Mouse (Mus musculus): ENCODE results near the gene Sec14l3. TPM values are rescaled to one million over a fixed set of nuclear protein-coding genes. Genes with fewer than 3 reads are reported as not detected.
"Not testable (repeated sequence)": the region's sequence is repeated elsewhere in the genome, so short reads cannot be mapped to it uniquely, and the experiment has no call there.

The Sec14l3 gene
- polyA plus RNA-seq, 1 experiment from 2014 or later = not detected

DNA sequence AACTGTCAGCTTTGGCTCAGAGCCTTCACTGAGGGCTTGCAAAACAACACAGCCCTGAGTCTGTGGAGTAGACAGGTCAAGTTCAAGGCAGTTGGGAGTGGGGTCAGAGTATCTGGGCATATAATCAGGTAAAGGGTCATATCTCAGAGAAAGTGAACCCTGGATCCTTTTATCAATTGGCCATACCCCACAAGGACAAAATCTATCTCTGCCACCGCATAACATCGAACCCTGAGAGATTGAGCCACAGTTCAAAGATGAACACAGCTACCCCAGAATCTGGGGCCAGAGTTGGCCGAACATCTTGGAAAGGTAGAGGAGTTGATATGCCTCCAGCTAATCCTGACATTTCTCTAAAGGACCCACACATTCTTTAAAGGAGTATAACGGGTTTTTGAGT, 47.4 kb downstream of the Sec14l3 start:
- 88% methylated on average over 4 of the region's 4 CpGs for WGBS

DNA sequence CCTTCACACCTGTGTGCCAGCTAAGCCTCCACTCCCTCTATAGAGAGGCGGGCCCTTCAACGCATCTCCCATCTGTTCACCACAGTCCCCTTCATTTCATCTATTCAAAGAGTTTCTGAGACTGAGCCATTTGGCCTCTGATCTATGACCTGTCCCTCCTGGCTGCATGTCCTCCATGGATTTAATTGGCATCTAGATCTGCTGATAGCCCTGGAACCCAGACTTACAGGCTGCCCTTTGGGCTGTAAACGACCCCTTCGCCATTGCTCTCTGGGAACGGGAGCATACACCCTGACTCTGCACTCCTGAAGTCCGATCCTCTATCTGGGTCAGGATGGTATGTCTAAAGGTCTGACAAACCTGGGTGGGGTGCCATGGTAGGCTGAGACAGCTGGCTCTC, 48.2 kb downstream of the Sec14l3 start:
- WGBS = 91% methylated on average over 6 of the region's 6 CpGs
- no peaks in the 10 kb centered on the region for H3K9me3 ChIP-seq (replicated peaks; ENCODE audit: control insufficient read depth, low read length)
- no peak for ATAC-seq (replicated peaks; ENCODE audit: insufficient number of reproducible peaks, low FRiP score, low TSS enrichment, low read depth)

More for the DNA sequence above, 47.4 kb downstream of the Sec14l3 start:
- no peak overlapping the region for H3K4me3 ChIP-seq (ENCODE audit: low read depth, low read length)
- H3K4me1 ChIP-seq (ENCODE audit: control insufficient read depth, insufficient read depth, low read length) = no peaks in the 10 kb centered on the region
- no peaks in the 10 kb centered on the region for H3K36me3 ChIP-seq (replicated peaks; ENCODE audit: control insufficient read depth, insufficient read depth, low read depth, low read length)
- H3K4me2 ChIP-seq (ENCODE audit: low read depth, low read length) = no peak overlapping the region
- DNase-seq (ENCODE audit: low spot score) (no peak), ATAC-seq (replicated peaks; ENCODE audit: insufficient number of reproducible peaks, low FRiP score, low TSS enrichment, low read depth) (no peak)
- H3K9me3 ChIP-seq (replicated peaks; ENCODE audit: control insufficient read depth, low read length) = no peaks in the 10 kb centered on the region
- no peak overlapping the region for H3K9ac ChIP-seq (replicated peaks; ENCODE audit: low read length)
- H3K27me3 ChIP-seq (ENCODE audit: control insufficient read depth, insufficient read depth, low read length) = no peaks in the 10 kb centered on the region; the same call in 1 of the 2 replicates
- H3K27ac ChIP-seq (replicated peaks; ENCODE audit: low read depth, low read length) = no peak overlapping the region

GRCm38 (mm10) chr11:4113496-4113895, 48.9 kb downstream of the Sec14l3 start:
- Histone ChIP-seq H3K4me2 (ENCODE audit: low read depth, low read length) (no peak overlapping the region), H3K9me3 (replicated peaks; ENCODE audit: control insufficient read depth, low read length) (no peaks in the 10 kb centered on the region), H3K27ac (replicated peaks; ENCODE audit: low read depth, low read length) (no peak overlapping the region), H3K9ac (replicated peaks; ENCODE audit: low read length) (no peak overlapping the region), H3K36me3 (replicated peaks; ENCODE audit: control insufficient read depth, insufficient read depth, low read depth, low read length) (no peaks in the 10 kb centered on the region), H3K27me3 (ENCODE audit: control insufficient read depth, insufficient read depth, low read length) (no peaks in the 10 kb centered on the region; the same call in 1 of the 2 replicates), H3K4me1 (ENCODE audit: control insufficient read depth, insufficient read depth, low read length) (no peaks in the 10 kb centered on the region), H3K4me3 (ENCODE audit: low read depth, low read length) (no peak overlapping the region)
- DNase-seq (ENCODE audit: low spot score) (no peak), ATAC-seq (replicated peaks; ENCODE audit: insufficient number of reproducible peaks, low FRiP score, low TSS enrichment, low read depth) (no peak)
- WGBS = 83% methylated on average over 4 of the region's 4 CpGs

More for the DNA sequence above, 48.2 kb downstream of the Sec14l3 start:
- Histone ChIP-seq H3K9ac (replicated peaks; ENCODE audit: low read length) (no peak overlapping the region), H3K4me2 (ENCODE audit: low read depth, low read length) (no peak overlapping the region), H3K36me3 (replicated peaks; ENCODE audit: control insufficient read depth, insufficient read depth, low read depth, low read length) (no peaks in the 10 kb centered on the region), H3K4me3 (ENCODE audit: low read depth, low read length) (no peak overlapping the region), H3K27me3 (ENCODE audit: control insufficient read depth, insufficient read depth, low read length) (no peaks in the 10 kb centered on the region; the same call in 1 of the 2 replicates), H3K27ac (replicated peaks; ENCODE audit: low read depth, low read length) (no peak overlapping the region), H3K4me1 (ENCODE audit: control insufficient read depth, insufficient read depth, low read length) (no peaks in the 10 kb centered on the region)
- no peak for DNase-seq (ENCODE audit: low spot score)

GRCm38 (mm10) chr11:4113970-4114369, 49.3 kb downstream of the Sec14l3 start:
- H3K4me3 ChIP-seq (ENCODE audit: low read depth, low read length) = no peak overlapping the region
- no peak for DNase-seq (ENCODE audit: low spot score)
- no peak overlapping the region for H3K4me2 ChIP-seq (ENCODE audit: low read depth, low read length)
- no peaks in the 10 kb centered on the region for H3K36me3 ChIP-seq (replicated peaks; ENCODE audit: control insufficient read depth, insufficient read depth, low read depth, low read length)
- no peak for ATAC-seq (replicated peaks; ENCODE audit: insufficient number of reproducible peaks, low FRiP score, low TSS enrichment, low read depth)
- no peaks in the 10 kb centered on the region for H3K9me3 ChIP-seq (replicated peaks; ENCODE audit: control insufficient read depth, low read length)
- H3K9ac ChIP-seq (replicated peaks; ENCODE audit: low read length) = no peak overlapping the region
- H3K4me1 ChIP-seq (ENCODE audit: control insufficient read depth, insufficient read depth, low read length) = no peaks in the 10 kb centered on the region
- H3K27me3 ChIP-seq (ENCODE audit: control insufficient read depth, insufficient read depth, low read length) = no peaks in the 10 kb centered on the region; the same call in 1 of the 2 replicates
- H3K27ac ChIP-seq (replicated peaks; ENCODE audit: low read depth, low read length) = no peak overlapping the region
- WGBS = 87% methylated on average over 6 of the region's 6 CpGs

DNA sequence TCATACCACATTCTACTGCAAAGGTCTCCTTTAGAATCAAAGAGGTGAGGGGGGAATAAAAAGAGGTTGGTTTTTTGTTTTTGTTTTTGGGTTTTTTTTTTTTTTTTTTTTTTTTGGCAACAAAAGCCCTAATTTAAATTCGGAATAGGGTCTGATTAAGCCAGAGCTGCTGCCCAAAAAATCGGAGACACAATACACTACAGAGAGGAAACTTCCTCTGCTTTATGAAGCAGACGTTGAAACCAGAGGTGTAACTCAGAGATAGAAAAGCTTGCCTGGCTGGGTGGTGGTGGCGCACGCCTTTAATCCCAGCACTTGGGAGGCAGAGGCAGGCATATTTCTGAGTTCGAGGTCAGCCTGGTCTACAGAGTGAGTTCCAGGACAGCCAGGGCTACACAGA, 49.9 kb downstream of the Sec14l3 start:
- not testable (repeated sequence) for H3K4me3 ChIP-seq (ENCODE audit: low read depth, low read length)
- WGBS = 86% methylated on average over 6 of the region's 6 CpGs

DNA sequence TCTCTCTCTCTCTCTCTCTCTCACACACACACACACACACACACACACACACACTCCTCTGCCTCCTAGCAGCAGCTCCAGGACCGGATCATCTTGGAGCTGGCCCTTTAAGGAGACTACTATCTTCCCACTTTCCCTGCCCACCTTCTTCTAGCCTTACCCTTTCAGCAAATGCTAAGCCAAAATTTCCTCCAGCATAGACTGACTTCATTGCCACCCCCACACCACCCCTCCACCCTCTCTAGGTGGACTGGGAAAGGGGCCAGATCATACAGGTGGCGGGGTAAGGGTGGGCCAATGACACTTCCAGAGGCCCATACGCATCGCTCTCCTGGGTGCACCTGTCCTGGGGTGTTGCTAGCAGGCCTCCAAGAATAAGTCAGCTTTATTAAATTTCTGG, 50.8 kb downstream of the Sec14l3 start:
- Histone ChIP-seq H3K4me1 (ENCODE audit: control insufficient read depth, insufficient read depth, low read length) (no peaks in the 10 kb centered on the region), H3K4me3 (ENCODE audit: low read depth, low read length) (no peak overlapping the region), H3K36me3 (replicated peaks; ENCODE audit: control insufficient read depth, insufficient read depth, low read depth, low read length) (no peaks in the 10 kb centered on the region), H3K27me3 (ENCODE audit: control insufficient read depth, insufficient read depth, low read length) (no peaks in the 10 kb centered on the region; the same call in 1 of the 2 replicates), H3K27ac (replicated peaks; ENCODE audit: low read depth, low read length) (no peak overlapping the region), H3K9me3 (replicated peaks; ENCODE audit: control insufficient read depth, low read length) (no peaks in the 10 kb centered on the region), H3K9ac (replicated peaks; ENCODE audit: low read length) (no peak overlapping the region), H3K4me2 (ENCODE audit: low read depth, low read length) (no peak overlapping the region)
- ATAC-seq (replicated peaks; ENCODE audit: insufficient number of reproducible peaks, low FRiP score, low TSS enrichment, low read depth) (no peak), DNase-seq (ENCODE audit: low spot score) (no peak)
- WGBS = 89% methylated on average over 4 of the region's 4 CpGs

More for the DNA sequence above, 49.9 kb downstream of the Sec14l3 start:
- H3K9ac ChIP-seq (replicated peaks; ENCODE audit: low read length); H3K9me3 ChIP-seq (replicated peaks; ENCODE audit: control insufficient read depth, low read length); H3K36me3 ChIP-seq (replicated peaks; ENCODE audit: control insufficient read depth, insufficient read depth, low read depth, low read length); H3K4me2 ChIP-seq (ENCODE audit: low read depth, low read length); H3K27me3 ChIP-seq (ENCODE audit: control insufficient read depth, insufficient read depth, low read length); H3K4me1 ChIP-seq (ENCODE audit: control insufficient read depth, insufficient read depth, low read length); H3K27ac ChIP-seq (replicated peaks; ENCODE audit: low read depth, low read length); ATAC-seq (replicated peaks; ENCODE audit: insufficient number of reproducible peaks, low FRiP score, low TSS enrichment, low read depth); DNase-seq (ENCODE audit: low spot score): not testable (repeated sequence)

- H3K9me3 ChIP-seq (replicated peaks; ENCODE audit: control insufficient read depth, low read length) = no peaks in the 10 kb centered on the region
- DNase-seq (ENCODE audit: low spot score) (no peak), ATAC-seq (replicated peaks; ENCODE audit: insufficient number of reproducible peaks, low FRiP score, low TSS enrichment, low read depth) (no peak)
- H3K27ac ChIP-seq (replicated peaks; ENCODE audit: low read depth, low read length) = no peak overlapping the region
- WGBS = 64% methylated on average over 11 of the region's 11 CpGs
- no peaks in the 10 kb centered on the region for H3K4me1 ChIP-seq (ENCODE audit: control insufficient read depth, insufficient read depth, low read length)
- H3K4me2 ChIP-seq (ENCODE audit: low read depth, low read length) = no peak overlapping the region
- H3K9ac ChIP-seq (replicated peaks; ENCODE audit: low read length) = no peak overlapping the region
- H3K27me3 ChIP-seq (ENCODE audit: control insufficient read depth, insufficient read depth, low read length) = no peaks in the 10 kb centered on the region; the same call in 1 of the 2 replicates
- H3K36me3 ChIP-seq (replicated peaks; ENCODE audit: control insufficient read depth, insufficient read depth, low read depth, low read length) = no peaks in the 10 kb centered on the region
- no peak overlapping the region for H3K4me3 ChIP-seq (ENCODE audit: low read depth, low read length)
Measured at GRCm38 (mm10) chr11:4116458-4117141, 52.0 kb downstream of the Sec14l3 start.

- H3K27me3 ChIP-seq (ENCODE audit: control insufficient read depth, insufficient read depth, low read length) = no peaks in the 10 kb centered on the region; the same call in 1 of the 2 replicates
- DNase-seq (ENCODE audit: low spot score) (peak; percentile 25), ATAC-seq (replicated peaks; ENCODE audit: insufficient number of reproducible peaks, low FRiP score, low TSS enrichment, low read depth) (no peak)
- no peak overlapping the region; the same call in 1 of the 2 replicates for H3K9ac ChIP-seq (replicated peaks; ENCODE audit: low read length)
- H3K36me3 ChIP-seq (replicated peaks; ENCODE audit: control insufficient read depth, insufficient read depth, low read depth, low read length) = no peaks in the 10 kb centered on the region
- H3K4me1 ChIP-seq (ENCODE audit: control insufficient read depth, insufficient read depth, low read length) = no peaks in the 10 kb centered on the region
- 31% methylated on average over 3 of the region's 3 CpGs for WGBS
- no peak overlapping the region for H3K27ac ChIP-seq (replicated peaks; ENCODE audit: low read depth, low read length)
- no peaks in the 10 kb centered on the region for H3K9me3 ChIP-seq (replicated peaks; ENCODE audit: control insufficient read depth, low read length)
- peak overlapping the region; percentile 83 for H3K4me2 ChIP-seq (ENCODE audit: low read depth, low read length)
- peak overlapping the region; percentile 58 for H3K4me3 ChIP-seq (ENCODE audit: low read depth, low read length)
Measured at GRCm38 (mm10) chr11:4117372-4118071, 52.9 kb downstream of the Sec14l3 start.

Measured in embryonic facial prominence, embryonic 11.5 days (tissue).